Mouse (Mus musculus) regulatory T cell (primary cell): ENCODE measurements around the gene Fgd6.

Experiments
- in situ Hi-C: fragments of 300-600 bp; cut with MboI, MseI; formaldehyde crosslinking; loops from one replicate; pipeline ENCODE4 v1.15.1; 2025; ENCODE audit warnings: high pct_unique_total_duplicates

Fgd6 gene

GRCm38 (mm10) chr10:94035658-94036374 lies at the start of gene Fgd6, which contains the start of gene Vezt:
TSS of gene Fgd6 (plus strand) at chr10:94036001.
TSS of gene Vezt (minus strand) at chr10:94035817.
- in situ Hi-C loops: no loop called here

DNA sequence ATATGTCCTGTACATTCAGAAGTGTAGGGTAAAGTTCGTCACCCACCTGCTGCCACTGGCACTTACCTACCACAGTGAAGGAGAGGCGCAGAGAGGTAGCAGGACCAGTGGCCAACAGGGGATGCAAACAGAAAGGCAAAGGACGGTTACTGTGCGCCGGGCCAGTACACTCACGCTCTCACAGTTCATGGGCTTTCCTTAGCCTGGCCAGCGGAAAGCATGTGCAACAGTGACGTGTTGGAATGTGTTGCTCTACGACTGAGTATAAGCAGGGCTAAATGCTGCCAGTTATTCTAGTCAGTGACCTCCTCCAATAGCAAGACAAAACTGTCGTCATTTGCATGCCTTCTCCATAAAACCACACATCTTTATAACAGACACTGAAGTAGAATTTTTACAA lies 41.7 kb upstream of the Fgd6 start:
- in situ Hi-C loops: no loop called here

DNA sequence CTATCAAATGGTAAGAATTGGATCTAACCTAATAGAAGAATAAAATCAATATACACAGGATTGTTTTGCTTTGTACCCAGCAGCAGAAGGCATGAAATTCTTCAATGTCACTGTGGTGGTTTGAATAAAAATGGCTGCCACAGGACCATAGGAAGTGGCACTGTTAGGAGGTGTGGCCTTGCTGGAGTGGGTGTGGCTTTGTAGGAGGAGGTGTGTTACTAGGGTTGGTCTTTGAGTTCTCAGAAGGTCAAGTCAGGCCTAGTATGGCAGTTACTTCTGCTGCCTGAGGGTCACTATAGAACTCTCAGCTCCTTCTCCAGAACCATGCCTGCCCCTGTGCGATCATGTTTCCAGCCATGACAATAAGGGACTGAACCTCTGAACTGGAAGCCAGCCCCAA lies 40.7 kb upstream of the Fgd6 start:
- in situ Hi-C loops: no loop called here

DNA sequence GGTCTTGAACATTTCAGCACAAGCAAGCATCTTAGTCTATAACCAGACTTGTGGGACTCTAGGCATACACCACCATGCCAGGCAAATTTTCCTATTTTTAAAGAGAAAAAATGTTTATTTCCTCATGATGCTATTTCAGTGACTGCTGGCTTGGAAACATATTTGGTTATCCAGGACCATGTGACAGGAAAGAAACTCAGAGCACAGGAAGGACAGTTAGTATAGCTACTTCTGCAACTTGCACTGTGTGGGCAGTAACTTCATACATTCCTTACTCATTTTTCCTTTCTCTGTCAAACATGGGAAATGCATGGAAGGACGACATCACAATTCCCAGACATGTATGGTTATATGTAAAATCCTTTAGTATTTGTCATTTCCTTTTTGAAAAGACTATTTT lies 36.4 kb upstream of the Fgd6 start:
- in situ Hi-C loops: no loop called here

GRCm38 (mm10) chr10:94000223-94000622 lies 35.6 kb upstream of the Fgd6 start:
- in situ Hi-C loops: no loop called here

- in situ Hi-C loops: loop anchor here (5.0 kb wide), 1 partner anchor 99 kb away; no protein-coding TSS in a partner anchor
These were observed 27.4 kb upstream of the Fgd6 start for GRCm38 (mm10) chr10:94008356-94008755.

DNA sequence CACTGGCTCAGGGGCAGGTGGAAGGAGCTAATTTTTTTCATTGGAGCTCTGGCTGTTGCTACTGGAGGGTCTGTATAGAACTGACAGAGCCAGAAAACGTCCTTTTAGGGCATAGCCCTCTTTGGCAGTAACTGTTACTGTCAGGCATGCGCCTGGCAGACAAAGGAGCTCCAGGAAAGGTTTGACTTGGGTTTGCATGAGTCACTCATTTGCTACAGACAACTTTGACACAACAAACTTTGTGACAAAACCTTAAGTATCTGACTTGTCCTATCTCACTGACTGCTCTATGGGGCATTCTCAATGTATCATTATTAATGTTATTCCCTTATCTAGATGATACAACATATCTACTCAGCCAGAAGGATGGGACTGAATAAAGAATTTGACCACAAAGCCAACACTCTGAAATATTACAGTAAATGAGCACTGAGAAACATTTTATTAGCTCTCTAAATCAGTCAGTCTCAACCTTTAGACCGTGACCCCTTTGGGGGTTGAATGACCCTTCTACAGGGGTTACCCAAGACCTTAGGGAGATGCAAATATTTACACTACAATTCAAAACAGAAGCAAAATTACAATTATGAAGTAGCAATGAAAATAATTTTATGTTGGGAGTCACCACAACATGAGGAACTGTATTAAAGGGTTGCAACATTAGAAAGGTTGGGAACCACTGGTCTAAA lies 25.7 kb upstream of the Fgd6 start:
- in situ Hi-C loops: loop anchor here (5.0 kb wide), 1 partner anchor 97 kb away; no protein-coding TSS in a partner anchor

DNA sequence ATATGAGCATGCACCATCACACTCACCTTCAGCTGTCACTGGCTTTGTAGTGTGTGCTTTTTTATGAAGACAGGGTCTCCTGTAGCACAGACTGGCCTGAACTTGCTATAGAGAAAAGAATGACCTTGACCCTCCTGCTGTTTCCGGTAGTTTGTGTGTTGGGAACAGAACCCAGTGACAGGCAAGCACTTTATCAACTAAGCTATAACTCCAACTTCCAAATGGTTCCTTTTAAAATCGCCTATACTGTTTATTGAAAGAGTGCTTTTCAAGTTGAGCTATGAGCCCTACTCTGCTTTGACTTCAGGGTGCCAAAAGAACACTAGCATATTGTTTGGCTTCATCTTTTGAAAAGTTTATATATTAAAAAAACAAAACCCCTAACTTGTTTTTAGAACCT lies 24.8 kb upstream of the Fgd6 start:
- in situ Hi-C loops: no loop called here

DNA sequence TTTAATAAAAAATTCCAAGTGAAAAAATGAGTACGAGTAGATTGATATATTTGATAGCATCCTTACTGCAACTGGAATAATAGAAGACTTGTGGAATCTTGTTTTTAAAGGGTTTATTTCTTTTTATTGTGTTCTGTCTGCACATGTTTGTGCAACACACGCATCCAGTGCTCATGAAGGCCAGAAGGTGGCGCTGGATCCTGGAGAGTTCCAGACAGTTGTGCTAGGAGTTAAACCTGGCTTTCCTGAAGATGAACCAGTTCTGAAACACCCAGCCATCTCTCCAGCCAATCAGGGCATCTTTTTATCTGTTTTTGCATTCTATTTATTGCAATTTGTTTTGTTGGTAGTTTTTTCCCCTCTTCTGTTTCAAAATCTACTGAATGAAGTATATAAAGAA lies 22.6 kb upstream of the Fgd6 start:
- in situ Hi-C loops: no loop called here

DNA sequence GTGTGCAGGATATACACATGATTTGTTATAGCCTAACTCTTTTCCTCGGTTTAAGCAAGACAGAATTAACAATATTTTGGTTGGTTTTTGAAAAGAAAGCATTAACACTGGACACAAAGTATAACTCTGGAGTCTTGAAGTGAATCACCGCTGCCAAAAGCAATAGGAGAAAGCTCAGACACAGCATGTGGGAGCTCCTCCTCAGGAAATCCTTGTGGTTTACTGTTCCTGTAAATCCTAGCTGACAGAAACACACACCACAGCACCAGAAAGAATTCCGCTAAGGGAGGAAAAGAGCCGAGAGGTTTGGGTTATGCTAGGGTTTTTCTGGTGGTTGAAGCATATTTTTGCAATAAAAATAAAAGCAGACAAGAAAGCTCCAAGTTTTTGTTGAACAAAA lies 21.6 kb upstream of the Fgd6 start:
- in situ Hi-C loops: no loop called here

GRCm38 (mm10) chr10:94017455-94017854 lies 18.3 kb upstream of the Fgd6 start:
- in situ Hi-C loops: no loop called here

- in situ Hi-C loops: no loop called here
These were observed 15.2 kb upstream of the Fgd6 start for GRCm38 (mm10) chr10:94020587-94020986.

GRCm38 (mm10) chr10:94021059-94021458 lies 14.7 kb upstream of the Fgd6 start:
- in situ Hi-C loops: no loop called here

DNA sequence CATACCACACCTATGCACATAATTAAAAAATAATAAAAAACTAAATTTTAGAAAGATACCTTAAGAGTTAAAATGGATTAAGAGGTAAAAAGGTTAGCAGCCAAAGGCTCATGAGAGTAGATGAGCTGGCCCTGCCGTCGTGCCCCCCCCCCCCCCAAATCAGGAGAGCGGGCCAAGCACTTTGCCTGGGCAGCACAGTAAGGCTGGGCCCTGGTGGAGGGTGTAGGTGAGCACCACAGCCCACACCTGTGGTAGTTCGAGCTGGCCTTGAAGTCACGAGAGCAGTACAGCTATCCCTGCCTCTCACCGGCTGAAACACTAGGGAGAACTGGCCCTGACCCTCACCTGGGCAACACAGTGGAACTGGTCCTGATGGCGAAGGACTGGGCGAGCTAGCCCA lies 10.7 kb upstream of the Fgd6 start:
- in situ Hi-C loops: no loop called here

DNA sequence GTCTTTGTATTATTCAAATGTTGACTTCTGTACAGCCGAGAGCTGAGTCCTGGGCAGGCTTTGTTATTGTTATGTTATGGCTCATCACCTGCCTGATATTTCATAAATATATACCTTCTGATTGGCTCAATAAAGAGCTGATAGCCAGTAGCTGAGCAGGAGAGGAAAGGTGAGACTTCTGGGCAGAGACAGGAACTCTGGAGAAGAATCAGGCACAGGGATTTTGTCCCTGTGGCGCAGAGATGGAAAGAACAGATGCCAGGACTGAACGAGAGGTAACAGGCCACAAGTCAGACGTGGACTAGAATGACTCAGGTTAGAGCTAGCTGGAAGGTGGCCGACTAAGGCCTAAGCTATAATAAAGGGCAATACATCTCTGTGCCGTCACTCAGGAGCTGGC lies 7.3 kb upstream of the Fgd6 start:
- in situ Hi-C loops: no loop called here

DNA sequence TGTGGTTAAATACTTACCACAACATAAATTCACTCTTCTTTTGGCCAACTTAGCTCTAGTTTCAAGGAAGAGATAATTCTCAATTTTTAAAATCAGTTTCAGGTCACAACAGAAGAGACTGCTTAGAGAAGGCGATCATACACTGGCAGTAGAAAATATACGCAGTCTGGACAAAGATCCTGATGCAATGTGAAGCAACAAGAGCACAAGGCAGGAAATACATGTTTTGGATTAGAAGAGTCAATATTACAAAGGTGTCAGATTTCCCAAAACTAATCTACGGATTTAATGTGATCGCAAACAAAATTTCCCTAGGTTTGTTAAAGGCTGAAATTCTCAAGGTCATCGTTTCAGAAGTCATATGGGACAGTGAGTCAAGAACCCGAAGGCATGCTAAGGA lies 4.6 kb upstream of the Fgd6 start:
- in situ Hi-C loops: no loop called here

DNA sequence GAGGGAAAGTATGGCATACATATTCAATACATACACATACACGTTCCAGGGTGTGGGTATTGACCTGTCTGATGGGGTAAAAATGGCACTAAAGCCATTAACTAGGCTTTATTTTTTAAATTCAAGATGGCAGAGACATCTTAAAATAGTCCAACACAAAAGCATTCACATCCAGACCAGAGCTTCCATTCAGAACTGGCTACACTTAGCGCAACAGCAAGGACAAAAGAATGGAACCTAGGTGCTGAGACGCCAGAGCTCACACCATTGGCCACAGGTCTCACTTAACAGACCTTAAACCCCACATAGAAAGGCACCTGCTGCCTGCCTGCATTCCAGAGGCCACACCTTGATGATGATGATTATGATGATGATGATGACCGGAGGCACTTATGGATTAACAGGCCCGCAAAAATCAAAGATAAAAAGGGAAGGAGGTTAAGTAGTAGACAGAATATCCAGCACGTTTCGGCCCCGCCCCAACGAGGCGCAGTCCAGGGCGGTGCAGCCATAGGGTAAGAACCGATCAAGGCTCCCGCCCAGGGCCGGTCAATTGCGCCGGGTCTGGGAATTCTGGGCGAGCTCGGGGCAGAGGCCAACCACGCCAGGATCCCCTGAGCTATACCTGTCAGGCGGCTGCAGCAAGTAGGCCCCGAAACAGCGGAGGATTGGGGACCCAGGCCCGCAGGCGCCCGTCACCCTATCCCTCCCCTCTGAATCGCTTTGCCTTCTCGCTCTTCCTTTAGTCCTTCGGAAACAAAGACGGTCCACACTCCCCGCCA lies 734 bp upstream of the Fgd6 start:
- in situ Hi-C loops: no loop called here

- in situ Hi-C loops: no loop called here
These were observed 566 bp downstream of the Fgd6 start for GRCm38 (mm10) chr10:94036375-94036758.

GRCm38 (mm10) chr10:94037196-94037595 lies 1.4 kb downstream of the Fgd6 start:
- in situ Hi-C loops: no loop called here

DNA sequence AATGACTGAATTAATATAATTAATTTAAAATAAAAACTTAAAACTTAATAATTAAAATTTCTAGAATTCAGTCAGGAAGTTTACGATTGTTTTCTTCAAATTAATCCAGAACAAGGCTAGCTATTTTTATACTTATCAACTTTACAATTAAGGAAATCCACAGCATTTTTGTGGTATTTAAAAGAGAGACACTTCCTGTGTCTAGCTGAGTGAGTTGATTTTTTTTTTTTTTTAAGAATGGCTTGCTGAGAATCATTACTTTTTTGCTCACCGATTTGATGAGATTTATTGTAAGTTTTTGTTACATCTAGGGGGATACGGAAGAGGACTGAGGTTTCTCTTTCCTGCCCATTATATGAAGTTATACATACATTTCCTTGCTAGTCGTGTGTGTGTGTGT lies 1.8 kb downstream of the Fgd6 start:
- in situ Hi-C loops: no loop called here

- in situ Hi-C loops: no loop called here
These were observed 2.8 kb downstream of the Fgd6 start for GRCm38 (mm10) chr10:94038366-94039260.
